Mouse (Mus musculus): ENCODE results near the gene Fam178b. TPM values are rescaled to one million over a fixed set of nuclear protein-coding genes. Genes with fewer than 3 reads are reported as not detected.

Gene Fam178b
- polyA plus RNA-seq, 1 experiment: 410 TPM

DNA sequence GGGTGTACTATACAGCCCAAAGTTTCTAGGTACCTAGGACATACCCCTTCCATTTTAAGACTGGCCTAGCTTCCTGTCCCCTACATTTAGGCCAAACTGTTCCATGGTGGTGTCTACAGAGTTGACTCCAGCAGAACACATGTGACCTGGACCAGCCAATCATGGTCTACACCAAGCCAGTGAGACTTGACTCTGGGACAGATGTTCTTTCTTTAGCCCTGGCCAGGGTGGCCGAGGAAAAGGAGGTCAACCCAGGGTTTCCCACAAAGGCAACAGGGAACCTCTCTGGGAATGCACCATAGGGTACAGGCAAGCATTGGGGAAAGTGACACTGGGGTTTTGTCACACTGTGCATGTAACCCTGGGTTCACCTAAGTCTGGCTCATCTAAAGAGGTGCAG lies 110.3 kb downstream of the Fam178b start:
- peaks cover 4% of the 10 kb centered on the region for H3K4me1 ChIP-seq (ENCODE audit: control insufficient read depth, insufficient read depth, low read length)

DNA sequence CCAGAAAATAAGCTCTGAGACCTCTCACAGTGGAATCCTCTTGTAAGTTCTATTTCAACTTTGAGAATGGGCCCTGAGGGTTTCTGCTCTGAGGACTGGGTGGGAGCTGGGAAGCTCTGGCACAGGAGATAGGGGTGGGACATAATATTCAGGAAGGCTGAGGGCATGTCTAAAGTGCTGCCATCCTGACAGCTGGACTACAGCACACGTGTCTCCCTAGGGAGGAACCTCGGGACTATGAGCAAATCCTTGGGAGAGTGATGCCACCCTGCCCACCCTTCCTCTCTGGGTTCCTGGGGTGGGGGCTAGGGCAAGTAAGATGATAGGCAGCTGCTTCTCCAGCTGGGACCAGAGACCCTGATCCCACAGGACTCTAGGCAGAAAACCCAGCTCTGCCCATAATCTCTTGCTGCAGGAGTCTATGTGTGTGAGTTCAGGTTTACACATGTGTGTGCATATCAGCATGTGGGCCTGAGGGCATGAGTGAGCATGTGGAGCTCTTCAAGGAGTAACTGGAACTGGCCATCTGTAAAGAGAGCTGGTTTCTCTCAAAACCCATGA lies 110.8 kb downstream of the Fam178b start:
- TF ChIP-seq POLR2A (IDR thresholded peaks at IDR 0.05; ENCODE audit: control insufficient read depth, low read depth, low read length) (no peak), CTCF (IDR thresholded peaks at IDR 0.05; ENCODE audit: control insufficient read depth, insufficient read depth, insufficient replicate concordance, low read depth, low read length) (no peak)
- Histone ChIP-seq H3K4me1 (ENCODE audit: control insufficient read depth, insufficient read depth, low read length) (peaks cover 4% of the 10 kb centered on the region), H3K27ac (ENCODE audit: control insufficient read depth, insufficient read depth, low read depth, low read length) (peak overlapping the region; percentile 2), H3K36me3 (ENCODE audit: control insufficient read depth, insufficient read depth, low read length) (no peaks in the 10 kb centered on the region), H3K4me3 (ENCODE audit: control insufficient read depth, low read depth, low read length) (no peak overlapping the region), H3K27me3 (ENCODE audit: control insufficient read depth, insufficient read depth, low read length) (no peaks in the 10 kb centered on the region)

More for the DNA sequence above, 110.3 kb downstream of the Fam178b start:
- no peaks in the 10 kb centered on the region for H3K36me3 ChIP-seq (ENCODE audit: control insufficient read depth, insufficient read depth, low read length)
- no peaks in the 10 kb centered on the region for H3K27me3 ChIP-seq (ENCODE audit: control insufficient read depth, insufficient read depth, low read length)
- no peak overlapping the region; the same call in 1 of the 2 replicates for H3K27ac ChIP-seq (ENCODE audit: control insufficient read depth, insufficient read depth, low read depth, low read length)
- no peak for TF ChIP-seq POLR2A (IDR thresholded peaks at IDR 0.05; ENCODE audit: control insufficient read depth, low read depth, low read length)
- no peak for TF ChIP-seq CTCF (IDR thresholded peaks at IDR 0.05; ENCODE audit: control insufficient read depth, insufficient read depth, insufficient replicate concordance, low read depth, low read length)
- H3K4me3 ChIP-seq (ENCODE audit: control insufficient read depth, low read depth, low read length): no peak overlapping the region

GRCm38 (mm10) chr1:36571627-36572026 lies 111.4 kb downstream of the Fam178b start:
- Histone ChIP-seq H3K27me3 (ENCODE audit: control insufficient read depth, insufficient read depth, low read length) (no peaks in the 10 kb centered on the region), H3K27ac (ENCODE audit: control insufficient read depth, insufficient read depth, low read depth, low read length) (peak overlapping the region; percentile 2; the same call in 1 of the 2 replicates), H3K36me3 (ENCODE audit: control insufficient read depth, insufficient read depth, low read length) (no peaks in the 10 kb centered on the region), H3K4me3 (ENCODE audit: control insufficient read depth, low read depth, low read length) (no peak overlapping the region), H3K4me1 (ENCODE audit: control insufficient read depth, insufficient read depth, low read length) (peaks cover 4% of the 10 kb centered on the region)
- TF ChIP-seq CTCF (IDR thresholded peaks at IDR 0.05; ENCODE audit: control insufficient read depth, insufficient read depth, insufficient replicate concordance, low read depth, low read length) (no peak), POLR2A (IDR thresholded peaks at IDR 0.05; ENCODE audit: control insufficient read depth, low read depth, low read length) (no peak)

GRCm38 (mm10) chr1:36570320-36570719 lies 112.7 kb downstream of the Fam178b start:
- Histone ChIP-seq H3K27me3 (ENCODE audit: control insufficient read depth, insufficient read depth, low read length) (no peaks in the 10 kb centered on the region), H3K36me3 (ENCODE audit: control insufficient read depth, insufficient read depth, low read length) (no peaks in the 10 kb centered on the region), H3K4me3 (ENCODE audit: control insufficient read depth, low read depth, low read length) (no peak overlapping the region), H3K4me1 (ENCODE audit: control insufficient read depth, insufficient read depth, low read length) (peaks cover 4% of the 10 kb centered on the region), H3K27ac (ENCODE audit: control insufficient read depth, insufficient read depth, low read depth, low read length) (0 out of 2 replicates have a peak overlapping the region, but pooled peaks have one; percentile 10)
- TF ChIP-seq CTCF (IDR thresholded peaks at IDR 0.05; ENCODE audit: control insufficient read depth, insufficient read depth, insufficient replicate concordance, low read depth, low read length) (no peak), POLR2A (IDR thresholded peaks at IDR 0.05; ENCODE audit: control insufficient read depth, low read depth, low read length) (no peak)

DNA sequence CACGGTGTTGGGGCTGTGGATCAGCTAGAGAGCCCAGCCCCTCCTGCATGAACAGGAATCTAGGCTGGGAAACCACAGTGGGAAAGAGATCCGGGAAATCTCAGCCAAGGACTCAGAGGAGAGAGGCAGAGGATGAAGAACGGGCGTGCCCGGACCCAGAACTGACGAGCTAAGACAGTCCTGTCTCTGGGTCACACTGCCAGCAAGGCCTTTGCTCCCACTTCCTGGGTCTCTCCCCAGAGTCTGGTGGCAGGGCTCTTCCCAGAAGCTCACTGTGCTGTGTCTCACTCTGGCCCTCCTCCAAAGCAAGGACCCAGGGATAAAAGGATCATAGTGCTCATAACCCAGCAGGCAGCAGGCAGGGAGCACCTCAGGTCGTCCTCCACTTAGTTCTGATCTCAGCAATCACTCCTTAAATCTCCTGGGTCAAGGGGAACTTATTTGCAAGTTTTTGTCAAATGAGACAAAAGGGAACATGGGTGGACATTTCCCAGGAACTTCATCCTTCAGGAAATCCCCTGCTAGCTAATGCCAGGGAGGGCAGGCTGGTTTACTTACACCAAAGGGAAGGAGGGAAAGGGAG lies 113.2 kb downstream of the Fam178b start:
- no peak overlapping the region for H3K4me3 ChIP-seq (ENCODE audit: control insufficient read depth, low read depth, low read length)
- TF ChIP-seq POLR2A (IDR thresholded peaks at IDR 0.05; ENCODE audit: control insufficient read depth, low read depth, low read length): no peak
- TF ChIP-seq CTCF (IDR thresholded peaks at IDR 0.05; ENCODE audit: control insufficient read depth, insufficient read depth, insufficient replicate concordance, low read depth, low read length): no peak
- H3K27me3 ChIP-seq (ENCODE audit: control insufficient read depth, insufficient read depth, low read length): no peaks in the 10 kb centered on the region
- peak overlapping the region; percentile 37; the same call in 1 of the 2 replicates for H3K27ac ChIP-seq (ENCODE audit: control insufficient read depth, insufficient read depth, low read depth, low read length)
- peaks cover 4% of the 10 kb centered on the region for H3K4me1 ChIP-seq (ENCODE audit: control insufficient read depth, insufficient read depth, low read length)
- no peaks in the 10 kb centered on the region for H3K36me3 ChIP-seq (ENCODE audit: control insufficient read depth, insufficient read depth, low read length)

- TF ChIP-seq CTCF (IDR thresholded peaks at IDR 0.05; ENCODE audit: control insufficient read depth, insufficient read depth, insufficient replicate concordance, low read depth, low read length) (no peak), POLR2A (IDR thresholded peaks at IDR 0.05; ENCODE audit: control insufficient read depth, low read depth, low read length) (no peak)
- H3K27me3 ChIP-seq (ENCODE audit: control insufficient read depth, insufficient read depth, low read length): no peaks in the 10 kb centered on the region
- no peak overlapping the region for H3K4me3 ChIP-seq (ENCODE audit: control insufficient read depth, low read depth, low read length)
- H3K36me3 ChIP-seq (ENCODE audit: control insufficient read depth, insufficient read depth, low read length): no peaks in the 10 kb centered on the region
- H3K27ac ChIP-seq (ENCODE audit: control insufficient read depth, insufficient read depth, low read depth, low read length): 0 out of 2 replicates have a peak overlapping the region, but pooled peaks have one; percentile 18
- peaks cover 4% of the 10 kb centered on the region for H3K4me1 ChIP-seq (ENCODE audit: control insufficient read depth, insufficient read depth, low read length)
Measured at GRCm38 (mm10) chr1:36568776-36569175, 114.2 kb downstream of the Fam178b start.

DNA sequence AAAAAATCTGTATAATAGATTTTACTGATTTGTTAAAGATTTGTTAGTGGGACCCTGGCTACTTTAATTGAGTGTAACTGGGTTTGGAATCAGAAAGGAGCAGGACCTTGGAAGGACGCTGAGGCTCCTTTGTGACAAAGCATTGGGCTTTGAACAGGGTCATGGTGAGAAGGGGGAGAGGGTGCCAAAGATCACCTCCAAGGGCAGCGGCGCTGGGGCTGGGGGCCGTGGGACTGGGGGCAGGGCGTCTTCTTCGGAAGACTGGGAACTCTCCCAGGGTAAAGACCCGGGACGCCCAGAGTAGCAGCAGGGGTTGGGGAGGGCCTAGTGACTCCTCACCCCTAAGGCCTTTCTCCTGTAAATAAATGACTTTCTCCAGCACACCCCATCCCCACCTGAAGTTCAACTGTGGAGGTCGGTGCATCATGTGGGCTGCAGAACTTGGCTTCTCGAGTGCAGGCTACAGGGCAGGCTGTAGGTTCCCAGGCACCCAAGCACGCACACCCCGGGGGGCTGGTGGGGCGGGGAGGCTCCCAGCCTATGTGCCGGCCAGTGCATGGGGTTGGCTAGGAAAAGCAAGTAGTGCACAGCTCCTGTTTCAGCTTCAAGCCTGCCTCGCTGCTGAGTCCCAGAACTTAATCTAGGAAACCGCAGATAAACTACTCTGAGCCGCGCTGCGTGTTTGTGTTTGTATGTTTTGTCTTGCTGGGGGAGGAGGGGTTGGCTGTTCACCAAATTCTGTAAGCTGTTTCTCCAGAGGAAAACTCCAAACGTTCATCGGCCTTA lies 115.0 kb downstream of the Fam178b start:
- Histone ChIP-seq H3K27me3 (ENCODE audit: control insufficient read depth, insufficient read depth, low read length) (no peaks in the 10 kb centered on the region), H3K4me3 (ENCODE audit: control insufficient read depth, low read depth, low read length) (no peak overlapping the region), H3K4me1 (ENCODE audit: control insufficient read depth, insufficient read depth, low read length) (peaks cover 4% of the 10 kb centered on the region), H3K27ac (ENCODE audit: control insufficient read depth, insufficient read depth, low read depth, low read length) (no peak overlapping the region), H3K36me3 (ENCODE audit: control insufficient read depth, insufficient read depth, low read length) (no peaks in the 10 kb centered on the region)
- TF ChIP-seq CTCF (IDR thresholded peaks at IDR 0.05; ENCODE audit: control insufficient read depth, insufficient read depth, insufficient replicate concordance, low read depth, low read length): no peak
- TF ChIP-seq POLR2A (IDR thresholded peaks at IDR 0.05; ENCODE audit: control insufficient read depth, low read depth, low read length): no peak
